ENCODE assay signal across 16 mouse cellular contexts in the genomic region with DNA sequence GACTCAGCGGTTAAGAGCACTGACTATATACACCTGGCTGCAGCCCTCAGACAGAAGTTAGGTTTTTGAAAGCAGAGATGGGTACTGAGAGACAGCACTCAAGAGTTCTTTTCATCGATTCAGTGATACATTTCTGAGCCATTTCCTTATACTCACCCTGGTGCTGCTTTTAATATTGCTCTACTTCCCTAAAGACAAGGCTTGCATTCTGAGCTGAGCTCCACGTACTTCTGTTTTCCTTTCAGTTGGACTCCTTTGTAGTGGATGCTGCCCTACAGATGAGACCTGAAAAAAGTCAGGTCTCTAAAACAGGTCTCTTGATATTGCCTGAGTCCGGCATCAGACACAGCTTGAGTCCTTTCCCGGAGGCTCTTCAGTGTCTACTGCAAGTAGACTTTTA.
"Had no signal": no experiment of that assay in that cellular context is flagged by ENCODE, and none has a peak within 500 bp of the region (broad histone marks: within the 10 kb centered on the region; RNA-seq: fewer than 3 reads in every experiment).

No protein-coding gene starts in this region.

- H3K9ac ChIP-seq: neural tube, embryonic 13.5 days; neural tube, embryonic 15.5 days; stomach, embryonic 15.5 days had no signal

- H3K4me3 ChIP-seq: neural tube, embryonic 13.5 days; neural tube, embryonic 15.5 days; stomach, embryonic 15.5 days had no signal

- H3K4me1 ChIP-seq: neural tube, embryonic 13.5 days; neural tube, embryonic 15.5 days; stomach, embryonic 15.5 days had no signal

- H3K27ac ChIP-seq: neural tube, embryonic 13.5 days; neural tube, embryonic 15.5 days; stomach, embryonic 15.5 days; stomach, postnatal 0 days had no signal

- H3K36me3 ChIP-seq: neural tube, embryonic 13.5 days; neural tube, embryonic 15.5 days; stomach, embryonic 15.5 days had no signal

- H3K9me3 ChIP-seq: neural tube, embryonic 13.5 days; neural tube, embryonic 15.5 days; stomach, embryonic 15.5 days had no signal

- DNase-seq: retina, postnatal 1 day; right cerebral cortex, adult 18-20 months; right cerebral cortex, postnatal 14 days; right cerebral cortex, postnatal 25 days; right cerebral cortex, postnatal 4 days; spleen, adult 18-20 months; thymus, adult 18-20 months; thymus, adult 2 months; thymus, postnatal 14 days; thymus, postnatal 25 days; thymus, postnatal 36 days; thymus, postnatal 4 days had no signal

- H3K4me2 ChIP-seq: neural tube, embryonic 13.5 days; neural tube, embryonic 15.5 days; stomach, embryonic 15.5 days had no signal

- H3K27me3 ChIP-seq: neural tube, embryonic 13.5 days; neural tube, embryonic 15.5 days; stomach, embryonic 15.5 days had no signal
